Mouse (Mus musculus): ENCODE data around the gene Chmp4b.

GRCm38 (mm10) chr2:154642712-154643385, 8.7 kb upstream of the Chmp4b start:
- TF ChIP-seq ZC3H11A (IDR thresholded peaks at IDR 0.05; ENCODE audit: low read depth, low read length) (no peak), MEF2A (IDR thresholded peaks at IDR 0.05; ENCODE audit: extremely low read depth, insufficient replicate concordance, low read depth, low read length, poor library complexity, severe bottlenecking) (no peak), CTCF (IDR thresholded peaks at IDR 0.05 in 2 of 3, conservative IDR thresholded peaks at IDR 0.05 in 1 of 3; ENCODE audit: control insufficient read depth in 1 of 3, insufficient read depth in 1 of 3, low read depth in 2 of 3, low read length in 3 of 3, poor library complexity in 1 of 3, severe bottlenecking in 1 of 3) (peak; percentile 47 to 77 (median 47)), NRF1 (IDR thresholded peaks at IDR 0.05; ENCODE audit: insufficient read depth, low read depth, low read length, poor library complexity, severe bottlenecking) (no peak), TAL1 (IDR thresholded peaks at IDR 0.05; ENCODE audit: low read length) (no peak), TBP (IDR thresholded peaks at IDR 0.05; ENCODE audit: low read depth, low read length) (no peak), POLR2A (IDR thresholded peaks at IDR 0.05; ENCODE audit: control insufficient read depth in 1 of 2, insufficient read depth in 1 of 2, low read depth in 1 of 2, low read length in 2 of 2, poor library complexity in 1 of 2) (no peak), CHD2 (IDR thresholded peaks at IDR 0.05; ENCODE audit: low read length) (no peak), CHD1 (IDR thresholded peaks at IDR 0.05; ENCODE audit: low read depth, low read length) (no peak), GATA1 (IDR thresholded peaks at IDR 0.05; ENCODE audit: low read depth, low read length) (peak; percentile 74), ZKSCAN1 (IDR thresholded peaks at IDR 0.05; ENCODE audit: low read depth, low read length) (no peak), GABPA (IDR thresholded peaks at IDR 0.05; ENCODE audit: low read depth, low read length) (no peak)
